Mouse (Mus musculus): ENCODE data around the gene Mapk8. TPM values are rescaled to one million over a fixed set of nuclear protein-coding genes. Genes with fewer than 3 reads are reported as not detected.

Mapk8 gene
- polyA plus RNA-seq, 2 experiments, result 2.9 to 9.1 TPM

GRCm38 (mm10) chr14:33351984-33352722 is 94.8 kb downstream of the Mapk8 start:
- no peak overlapping the region for H3K9ac ChIP-seq (replicated peaks)
- H3K27me3 ChIP-seq (ENCODE audit: control insufficient read depth, insufficient read depth, low read length), result peaks cover 21% of the 10 kb centered on the region
- H3K36me3 ChIP-seq (replicated peaks; ENCODE audit: control insufficient read depth, insufficient read depth, low read depth), result no peaks in the 10 kb centered on the region
- ATAC-seq (ENCODE audit: insufficient read depth) (no peak), DNase-seq (ENCODE audit: low read depth in 3 of 3, low spot score in 3 of 3) (no peak)
- H3K4me1 ChIP-seq (replicated peaks; ENCODE audit: control insufficient read depth in 2 of 2, insufficient read depth in 2 of 2, low read length in 1 of 2), result no peaks in the 10 kb centered on the region
- 40% methylated on average over 6 of the region's 6 CpGs for WGBS (ENCODE audit: insufficient replicate concordance)
- H3K9me3 ChIP-seq (ENCODE audit: control insufficient read depth, low read length), result no peaks in the 10 kb centered on the region
- TF ChIP-seq CTCF (IDR thresholded peaks at IDR 0.05; ENCODE audit: low read depth) (no peak), EP300 (IDR thresholded peaks at IDR 0.05; ENCODE audit: low read depth) (no peak)
- no peak overlapping the region for H3K27ac ChIP-seq
- H3K4me3 ChIP-seq (ENCODE audit: insufficient read depth in 1 of 2, low read depth in 2 of 2, low read length in 2 of 2), result no peak overlapping the region
- H3K4me2 ChIP-seq (ENCODE audit: low read depth), result no peak overlapping the region

DNA sequence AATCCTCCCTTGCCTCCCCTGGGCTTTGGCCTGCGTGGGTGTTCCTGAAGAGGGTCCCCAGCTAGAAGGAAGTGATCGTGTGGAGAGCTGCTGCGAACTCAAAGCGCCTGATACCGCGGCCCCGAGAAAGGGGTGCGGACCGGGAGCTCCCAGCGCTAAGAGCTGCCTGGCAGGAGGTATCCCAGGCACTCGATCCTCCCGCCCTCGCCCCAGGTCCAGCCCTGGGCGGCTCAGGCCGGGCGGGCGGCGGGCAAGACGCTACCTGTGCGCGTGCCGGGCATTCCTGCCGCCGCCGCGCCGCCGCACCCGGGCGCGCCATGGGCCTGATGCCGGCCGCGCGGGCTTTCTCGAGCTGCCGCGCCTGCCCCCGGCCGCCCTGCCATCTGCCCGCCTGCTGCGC is 95.9 kb downstream of the Mapk8 start:
- Histone ChIP-seq H3K4me2 (ENCODE audit: low read depth) (peak overlapping the region; percentile 50), H3K36me3 (replicated peaks; ENCODE audit: control insufficient read depth, insufficient read depth, low read depth) (no peaks in the 10 kb centered on the region), H3K4me1 (replicated peaks; ENCODE audit: control insufficient read depth in 2 of 2, insufficient read depth in 2 of 2, low read length in 1 of 2) (no peaks in the 10 kb centered on the region), H3K9me3 (ENCODE audit: control insufficient read depth, low read length) (no peaks in the 10 kb centered on the region), H3K27ac (no peak overlapping the region), H3K27me3 (ENCODE audit: control insufficient read depth, insufficient read depth, low read length) (peaks cover 21% of the 10 kb centered on the region), H3K9ac (replicated peaks) (no peak overlapping the region), H3K4me3 (ENCODE audit: insufficient read depth in 1 of 2, low read depth in 2 of 2, low read length in 2 of 2) (peak overlapping the region in 1 of 2 experiments; percentile 34; a peak in 3 of 4 replicates)
- ATAC-seq (ENCODE audit: insufficient read depth) (no peak), DNase-seq (ENCODE audit: low read depth in 3 of 3, low spot score in 3 of 3) (no peak)
- 2% methylated on average over 42 of the region's 42 CpGs for WGBS (ENCODE audit: insufficient replicate concordance)
- TF ChIP-seq CTCF (IDR thresholded peaks at IDR 0.05; ENCODE audit: low read depth), result no peak
- TF ChIP-seq EP300 (IDR thresholded peaks at IDR 0.05; ENCODE audit: low read depth), result no peak

- Histone ChIP-seq H3K4me3 (ENCODE audit: insufficient read depth in 1 of 2, low read depth in 2 of 2, low read length in 2 of 2) (no peak overlapping the region), H3K36me3 (replicated peaks; ENCODE audit: control insufficient read depth, insufficient read depth, low read depth) (no peaks in the 10 kb centered on the region), H3K9me3 (ENCODE audit: control insufficient read depth, low read length) (no peaks in the 10 kb centered on the region), H3K27me3 (ENCODE audit: control insufficient read depth, insufficient read depth, low read length) (peaks cover 21% of the 10 kb centered on the region), H3K4me1 (replicated peaks; ENCODE audit: control insufficient read depth in 2 of 2, insufficient read depth in 2 of 2, low read length in 1 of 2) (no peaks in the 10 kb centered on the region), H3K27ac (no peak overlapping the region), H3K9ac (replicated peaks) (no peak overlapping the region), H3K4me2 (ENCODE audit: low read depth) (no peak overlapping the region)
- WGBS (ENCODE audit: insufficient replicate concordance), result 46% methylated on average over 1 of the region's 1 CpGs
- no peak for ATAC-seq (ENCODE audit: insufficient read depth)
- no peak for TF ChIP-seq CTCF (IDR thresholded peaks at IDR 0.05; ENCODE audit: low read depth)
- no peak for TF ChIP-seq EP300 (IDR thresholded peaks at IDR 0.05; ENCODE audit: low read depth)
- no peak for DNase-seq (ENCODE audit: low read depth in 3 of 3, low spot score in 3 of 3)
Measured at GRCm38 (mm10) chr14:33348146-33348545, 98.8 kb downstream of the Mapk8 start.

DNA sequence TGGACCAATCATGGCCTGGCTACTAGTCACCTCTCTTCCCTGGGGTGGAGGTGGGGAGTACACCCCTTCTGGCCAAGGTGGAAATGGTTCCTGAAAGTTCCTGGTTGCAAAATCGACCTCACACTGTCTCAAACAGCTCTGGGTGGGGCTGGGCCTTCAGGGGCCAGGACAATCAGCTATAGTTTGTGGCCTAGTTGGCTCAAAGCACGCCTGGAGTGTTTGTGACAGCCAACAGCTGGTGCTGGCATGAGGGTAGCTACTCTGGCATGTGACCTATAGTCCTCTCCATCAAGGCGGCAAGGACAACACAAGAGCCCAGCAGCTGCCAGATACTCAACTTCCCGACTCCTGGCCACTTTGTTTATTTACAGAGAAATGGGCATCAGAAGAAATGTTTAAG is 99.2 kb downstream of the Mapk8 start:
- Histone ChIP-seq H3K27ac (no peak overlapping the region), H3K9me3 (ENCODE audit: control insufficient read depth, low read length) (no peaks in the 10 kb centered on the region), H3K27me3 (ENCODE audit: control insufficient read depth, insufficient read depth, low read length) (peaks cover 21% of the 10 kb centered on the region), H3K36me3 (replicated peaks; ENCODE audit: control insufficient read depth, insufficient read depth, low read depth) (no peaks in the 10 kb centered on the region), H3K4me2 (ENCODE audit: low read depth) (no peak overlapping the region), H3K9ac (replicated peaks) (no peak overlapping the region), H3K4me3 (ENCODE audit: insufficient read depth in 1 of 2, low read depth in 2 of 2, low read length in 2 of 2) (no peak overlapping the region), H3K4me1 (replicated peaks; ENCODE audit: control insufficient read depth in 2 of 2, insufficient read depth in 2 of 2, low read length in 1 of 2) (no peaks in the 10 kb centered on the region)
- TF ChIP-seq EP300 (IDR thresholded peaks at IDR 0.05; ENCODE audit: low read depth), result no peak
- TF ChIP-seq CTCF (IDR thresholded peaks at IDR 0.05; ENCODE audit: low read depth), result no peak
- no peak for ATAC-seq (ENCODE audit: insufficient read depth)
- no peak for DNase-seq (ENCODE audit: low read depth in 3 of 3, low spot score in 3 of 3)
- 32% methylated on average over 4 of the region's 4 CpGs for WGBS (ENCODE audit: insufficient replicate concordance)

- Histone ChIP-seq H3K4me1 (replicated peaks; ENCODE audit: control insufficient read depth in 2 of 2, insufficient read depth in 2 of 2, low read length in 1 of 2) (no peaks in the 10 kb centered on the region), H3K9me3 (ENCODE audit: control insufficient read depth, low read length) (no peaks in the 10 kb centered on the region), H3K4me2 (ENCODE audit: low read depth) (no peak overlapping the region), H3K27me3 (ENCODE audit: control insufficient read depth, insufficient read depth, low read length) (peaks cover 15% of the 10 kb centered on the region), H3K9ac (replicated peaks) (no peak overlapping the region), H3K4me3 (ENCODE audit: insufficient read depth in 1 of 2, low read depth in 2 of 2, low read length in 2 of 2) (no peak overlapping the region), H3K36me3 (replicated peaks; ENCODE audit: control insufficient read depth, insufficient read depth, low read depth) (no peaks in the 10 kb centered on the region), H3K27ac (no peak overlapping the region)
- no peak for TF ChIP-seq EP300 (IDR thresholded peaks at IDR 0.05; ENCODE audit: low read depth)
- no peak for TF ChIP-seq CTCF (IDR thresholded peaks at IDR 0.05; ENCODE audit: low read depth)
- 44% methylated on average over 6 of the region's 6 CpGs for WGBS (ENCODE audit: insufficient replicate concordance)
- ATAC-seq (ENCODE audit: insufficient read depth), result no peak
- DNase-seq (ENCODE audit: low read depth in 3 of 3, low spot score in 3 of 3), result no peak
Measured at GRCm38 (mm10) chr14:33346546-33346945, 100.4 kb downstream of the Mapk8 start.

Measured in liver, embryonic 14.5 days (tissue).